Mouse (Mus musculus) embryonic facial prominence, embryonic 13.5 days (tissue): ENCODE measurements around the gene Dppa3. TPM values are rescaled to one million over a fixed set of nuclear protein-coding genes. Genes with fewer than 3 reads are reported as not detected.
"Not testable (repeated sequence)": the region's sequence is repeated elsewhere in the genome, so short reads cannot be mapped to it uniquely, and the experiment has no call there.

Source experiments
- ATAC-seq: fragments of 200-750 bp; cut with Nextera tagmentation; 2 replicates; pipeline ENCODE4 v1.8.0; 2017; ENCODE audit warnings: low read depth; ENCODE audit not compliant: insufficient number of reproducible peaks, insufficient read depth, low FRiP score, low TSS enrichment
- H3K27ac ChIP-seq: fragments of 300-500 bp; sonication (generic); 2 replicates; pipeline ENCODE4 v1.5.1; 2015; ENCODE audit warnings: moderate library complexity, mild to moderate bottlenecking, inconsistent platforms
- H3K27me3 ChIP-seq: fragments of 300-500 bp; sonication (generic); 2 replicates; pipeline ENCODE4 v1.6.1; 2015; ENCODE audit warnings: mild to moderate bottlenecking, inconsistent platforms
- H3K36me3 ChIP-seq: fragments of 300-500 bp; sonication (generic); 2 replicates; pipeline ENCODE4 v1.6.1; 2015; ENCODE audit warnings: mild to moderate bottlenecking, inconsistent platforms
- H3K4me1 ChIP-seq: fragments of 300-500 bp; sonication (generic); 2 replicates; pipeline ENCODE4 v1.6.1; 2015; ENCODE audit warnings: inconsistent platforms
- H3K4me2 ChIP-seq: fragments of 300-500 bp; sonication (generic); 2 replicates; pipeline ENCODE4 v1.6.1; 2015; ENCODE audit warnings: moderate library complexity, mild to moderate bottlenecking, inconsistent platforms
- H3K4me3 ChIP-seq: fragments of 300-500 bp; sonication (generic); 2 replicates; pipeline ENCODE4 v1.5.1; 2015; ENCODE audit warnings: mild to moderate bottlenecking, inconsistent platforms
- H3K9ac ChIP-seq: fragments of 300-500 bp; sonication (generic); 2 replicates; pipeline ENCODE4 v1.6.1; 2015; ENCODE audit warnings: mild to moderate bottlenecking, inconsistent platforms
- H3K9me3 ChIP-seq: fragments of 300-500 bp; sonication (generic); 2 replicates; pipeline ENCODE4 v1.6.1; 2016; ENCODE audit warnings: inconsistent platforms
- WGBS: fragments of 180-500 bp; shearing (Covaris S2); methylation state at CpG from one replicate; pipeline ENCODE4 v1.1.7; 2015; ENCODE audit warnings: mixed read lengths; 5-methylcytosine and 5-hydroxymethylcytosine counted together
- polyA plus RNA-seq: library from polyadenylated mRNA; unstranded; fragments of >200 nt; fragmentation: Nextera tagmentation; extraction: Ambion mirVana; gene quantifications from 2 replicates; pipeline ENCODE4 v1.2.1, GENCODE M21; 2015

Dppa3 gene
- polyA plus RNA-seq, 1 experiment from 2014 or later, result not detected

DNA sequence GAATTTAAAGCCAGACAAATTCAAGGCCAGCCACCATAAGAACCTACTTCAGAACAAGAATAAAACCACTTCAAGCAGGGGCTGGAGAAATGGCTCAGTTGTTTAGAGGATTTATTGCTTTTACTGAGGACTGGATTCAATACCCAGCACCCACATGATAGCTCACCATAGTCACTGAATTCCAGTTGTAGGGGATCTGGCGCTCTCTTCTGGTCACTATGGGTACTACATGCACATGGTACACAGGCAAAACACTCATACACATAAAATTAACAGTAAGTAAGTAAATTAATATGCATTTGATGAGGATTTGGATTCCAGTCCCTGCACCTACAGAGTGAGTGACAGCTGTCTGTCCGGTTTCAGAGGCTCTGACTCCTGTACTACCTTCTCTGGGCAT is 12.2 kb upstream of the Dppa3 start:
- no peaks in the 10 kb centered on the region for H3K36me3 ChIP-seq
- H3K4me1 ChIP-seq, result no peaks in the 10 kb centered on the region
- H3K9me3 ChIP-seq, result no peaks in the 10 kb centered on the region
- H3K4me2 ChIP-seq, result no peak overlapping the region
- no peak overlapping the region for H3K4me3 ChIP-seq
- H3K9ac ChIP-seq, result no peak overlapping the region
- WGBS, result 59% methylated on average over 2 of the region's 2 CpGs
- no peaks in the 10 kb centered on the region for H3K27me3 ChIP-seq
- no peak overlapping the region for H3K27ac ChIP-seq
- no peak for ATAC-seq

GRCm38 (mm10) chr6:122616022-122616421 is 10.2 kb upstream of the Dppa3 start:
- H3K4me2 ChIP-seq, result no peak overlapping the region
- WGBS, result 47% methylated on average over 3 of the region's 3 CpGs
- no peaks in the 10 kb centered on the region for H3K27me3 ChIP-seq
- no peaks in the 10 kb centered on the region for H3K9me3 ChIP-seq
- no peaks in the 10 kb centered on the region for H3K4me1 ChIP-seq
- no peaks in the 10 kb centered on the region for H3K36me3 ChIP-seq
- H3K27ac ChIP-seq, result no peak overlapping the region
- H3K4me3 ChIP-seq, result no peak overlapping the region
- no peak for ATAC-seq
- no peak overlapping the region for H3K9ac ChIP-seq

DNA sequence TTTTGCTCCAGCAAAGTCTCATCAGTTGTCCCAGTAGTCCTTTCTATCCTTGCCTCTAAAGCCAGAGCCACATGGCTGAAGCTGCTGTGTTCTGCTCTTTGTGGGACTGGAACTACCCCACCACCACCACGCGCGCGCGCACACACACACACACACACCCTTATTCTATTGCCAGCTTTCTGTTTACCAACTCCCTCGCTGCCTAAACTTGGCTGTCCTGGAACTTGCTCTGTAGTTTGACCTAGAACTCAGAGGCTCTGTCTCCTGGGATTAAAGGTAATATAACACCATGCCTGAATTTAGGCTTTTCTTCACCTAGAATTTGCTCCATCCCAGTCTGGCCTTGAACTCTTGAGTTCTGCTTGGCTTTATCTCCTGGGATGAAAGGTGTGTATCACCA is 5.1 kb upstream of the Dppa3 start:
- no peak for ATAC-seq
- Histone ChIP-seq H3K9me3 (no peaks in the 10 kb centered on the region), H3K36me3 (no peaks in the 10 kb centered on the region), H3K27me3 (no peaks in the 10 kb centered on the region), H3K4me3 (no peak overlapping the region), H3K9ac (no peak overlapping the region), H3K4me1 (no peaks in the 10 kb centered on the region), H3K27ac (no peak overlapping the region), H3K4me2 (no peak overlapping the region)
- WGBS, result 88% methylated on average over 6 of the region's 6 CpGs

- Histone ChIP-seq H3K9me3 (no peaks in the 10 kb centered on the region), H3K9ac (no peak overlapping the region), H3K4me2 (no peak overlapping the region), H3K27ac (no peak overlapping the region), H3K4me1 (no peaks in the 10 kb centered on the region), H3K27me3 (peaks cover 9% of the 10 kb centered on the region; the same call in 1 of the 2 replicates), H3K4me3 (no peak overlapping the region), H3K36me3 (no peaks in the 10 kb centered on the region)
- no peak for ATAC-seq
- WGBS, result 60% methylated on average over 5 of the region's 5 CpGs
Observed at GRCm38 (mm10) chr6:122624480-122624879, 1.7 kb upstream of the Dppa3 start.

- H3K9ac ChIP-seq, result no peak overlapping the region
- H3K4me1 ChIP-seq, result no peaks in the 10 kb centered on the region
- H3K36me3 ChIP-seq, result no peaks in the 10 kb centered on the region
- ATAC-seq, result no peak
- 76% methylated on average over 4 of the region's 4 CpGs for WGBS
- H3K4me3 ChIP-seq, result no peak overlapping the region
- H3K4me2 ChIP-seq, result no peak overlapping the region
- no peak overlapping the region for H3K27ac ChIP-seq
- peaks cover 9% of the 10 kb centered on the region; the same call in 1 of the 2 replicates for H3K27me3 ChIP-seq
- H3K9me3 ChIP-seq, result no peaks in the 10 kb centered on the region
Observed at GRCm38 (mm10) chr6:122625156-122625555, 1.1 kb upstream of the Dppa3 start.

DNA sequence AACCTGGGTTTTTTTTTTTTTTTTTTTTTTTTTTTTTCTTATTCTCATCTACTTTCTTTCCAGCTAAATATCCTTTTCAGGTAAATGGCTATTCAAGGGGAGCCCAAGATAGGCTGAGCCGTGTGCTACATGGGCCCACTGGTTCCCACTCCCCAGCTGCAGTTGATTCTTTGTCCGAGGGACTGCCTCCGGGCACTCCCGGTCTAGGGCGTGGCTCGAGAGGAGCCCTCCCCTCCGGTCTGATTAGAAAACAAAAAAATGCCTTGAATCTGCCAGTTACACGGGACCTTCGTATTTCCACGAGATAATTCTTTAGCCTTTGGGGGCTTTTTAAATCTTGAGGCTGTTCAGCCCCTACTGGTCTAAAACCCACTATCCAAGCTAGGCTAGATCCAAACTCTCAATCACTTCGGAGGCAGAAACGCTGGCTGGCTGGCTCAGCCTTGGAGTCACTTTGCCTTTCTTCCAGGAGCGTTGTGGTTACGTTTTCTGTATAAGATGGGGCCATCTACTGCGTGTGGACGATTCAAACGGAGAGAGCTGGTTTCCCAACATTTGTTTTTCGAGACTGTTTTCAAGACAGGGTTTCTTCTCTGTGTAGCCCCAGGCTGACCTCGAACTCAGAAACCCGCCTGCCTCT is 1.4 kb downstream of the Dppa3 start:
- Histone ChIP-seq H3K4me3 (no peak overlapping the region), H3K27ac (no peak overlapping the region), H3K4me2 (peak overlapping the region; percentile 31; the same call in 1 of the 2 replicates), H3K9ac (no peak overlapping the region), H3K27me3 (peaks cover 9% of the 10 kb centered on the region; the same call in 1 of the 2 replicates), H3K9me3 (no peaks in the 10 kb centered on the region), H3K4me1 (no peaks in the 10 kb centered on the region), H3K36me3 (no peaks in the 10 kb centered on the region)
- WGBS, result 35% methylated on average over 20 of the region's 20 CpGs
- no peak for ATAC-seq

GRCm38 (mm10) chr6:122633411-122633810 is 7.2 kb downstream of the Dppa3 start:
- WGBS, result 59% methylated on average over 9 of the region's 9 CpGs
- H3K27me3 ChIP-seq, result no peaks in the 10 kb centered on the region
- ATAC-seq, result no peak
- H3K9me3 ChIP-seq, result no peaks in the 10 kb centered on the region
- H3K4me3 ChIP-seq, result no peak overlapping the region
- no peaks in the 10 kb centered on the region for H3K36me3 ChIP-seq
- no peak overlapping the region for H3K9ac ChIP-seq
- H3K4me2 ChIP-seq, result no peak overlapping the region
- no peak overlapping the region for H3K27ac ChIP-seq
- H3K4me1 ChIP-seq, result no peaks in the 10 kb centered on the region

GRCm38 (mm10) chr6:122635315-122635714 is 9.1 kb downstream of the Dppa3 start:
- 85% methylated on average over 7 of the region's 7 CpGs for WGBS
- ATAC-seq, result no peak

DNA sequence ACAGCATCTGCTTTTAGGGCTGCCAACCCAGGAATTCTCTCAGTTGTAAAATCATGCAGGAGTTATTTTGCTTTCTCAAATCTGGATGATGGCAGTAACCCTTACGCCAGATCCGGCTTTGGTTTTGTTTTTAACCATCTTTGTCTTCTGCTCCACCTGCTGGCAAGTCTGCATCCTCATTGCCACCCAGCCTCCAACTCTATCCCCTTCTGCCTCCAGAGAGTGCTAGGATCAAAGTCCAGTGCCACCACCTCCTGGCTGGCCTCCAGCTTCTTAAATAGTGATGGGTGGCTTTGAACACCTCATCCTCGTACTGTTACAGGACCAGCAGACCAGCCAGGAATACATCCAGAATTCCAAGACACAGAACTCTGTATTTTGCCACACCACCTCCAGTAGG is 10.5 kb downstream of the Dppa3 start:
- no peaks in the 10 kb centered on the region for H3K27me3 ChIP-seq
- H3K4me3 ChIP-seq, result no peak overlapping the region
- no peaks in the 10 kb centered on the region for H3K9me3 ChIP-seq
- no peaks in the 10 kb centered on the region for H3K4me1 ChIP-seq
- H3K27ac ChIP-seq, result no peak overlapping the region
- no peak for ATAC-seq
- WGBS, result 70% methylated on average over 3 of the region's 3 CpGs
- no peaks in the 10 kb centered on the region for H3K36me3 ChIP-seq
- no peak overlapping the region for H3K9ac ChIP-seq
- no peak overlapping the region for H3K4me2 ChIP-seq

More at GRCm38 (mm10) chr6:122635315-122635714, 9.1 kb downstream of the Dppa3 start:
- Histone ChIP-seq H3K4me3 (no peak overlapping the region), H3K27ac (no peak overlapping the region), H3K36me3 (no peaks in the 10 kb centered on the region), H3K9me3 (no peaks in the 10 kb centered on the region), H3K27me3 (no peaks in the 10 kb centered on the region), H3K4me2 (no peak overlapping the region), H3K9ac (no peak overlapping the region), H3K4me1 (no peaks in the 10 kb centered on the region)

DNA sequence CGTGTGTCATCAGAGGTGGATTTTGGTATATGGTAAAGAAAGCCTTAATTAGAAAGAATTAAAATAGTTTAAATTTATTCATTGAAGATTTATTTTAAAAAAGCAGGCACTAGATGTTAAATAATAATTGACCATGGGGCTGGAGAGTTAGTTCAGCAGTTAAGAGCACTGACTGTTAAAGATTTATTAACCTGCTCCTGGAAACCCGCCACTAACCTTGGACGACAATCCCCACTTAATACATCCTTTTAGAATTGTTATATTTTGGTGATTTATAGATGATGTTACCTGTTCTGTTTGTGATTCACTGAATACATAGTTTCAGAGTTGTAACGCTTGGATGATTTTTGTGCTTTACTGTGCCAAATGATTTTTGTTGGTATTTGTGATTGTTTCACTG is 11.4 kb downstream of the Dppa3 start:
- WGBS, result 86% methylated on average over 4 of the region's 4 CpGs
- H3K4me2 ChIP-seq, H3K9me3 ChIP-seq, H3K4me1 ChIP-seq, ATAC-seq, H3K27ac ChIP-seq, H3K36me3 ChIP-seq, H3K27me3 ChIP-seq, H3K9ac ChIP-seq, H3K4me3 ChIP-seq: not testable (repeated sequence)

DNA sequence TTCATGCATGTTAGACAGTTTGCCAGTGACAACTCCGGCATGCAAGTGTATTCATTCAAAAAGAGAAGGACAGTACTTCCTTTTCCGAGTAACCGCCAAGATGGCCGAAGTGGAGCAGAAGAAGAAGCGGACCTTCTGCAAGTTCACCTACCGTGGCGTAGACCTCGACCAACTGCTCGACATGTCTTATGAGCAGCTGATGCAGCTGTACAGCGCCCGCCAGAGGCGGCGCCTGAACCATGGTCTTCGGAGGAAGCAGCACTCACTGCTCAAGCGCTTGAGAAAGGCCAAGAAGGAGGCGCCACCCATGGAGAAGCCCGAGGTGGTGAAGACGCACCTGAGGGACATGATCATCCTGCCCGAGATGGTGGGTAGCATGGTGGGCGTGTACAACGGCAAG is 18.0 kb downstream of the Dppa3 start:
- not testable (repeated sequence) for H3K27ac ChIP-seq, H3K4me1 ChIP-seq, H3K27me3 ChIP-seq, ATAC-seq, H3K9me3 ChIP-seq, H3K36me3 ChIP-seq, H3K4me2 ChIP-seq, H3K4me3 ChIP-seq, H3K9ac ChIP-seq
- 94% methylated on average over 21 of the region's 21 CpGs for WGBS

- H3K4me3 ChIP-seq, result no peak overlapping the region
- H3K4me2 ChIP-seq, result no peak overlapping the region
- no peaks in the 10 kb centered on the region for H3K4me1 ChIP-seq
- no peak overlapping the region for H3K9ac ChIP-seq
- H3K27ac ChIP-seq, result no peak overlapping the region
- H3K27me3 ChIP-seq, result no peaks in the 10 kb centered on the region
- 71% methylated on average over 3 of the region's 3 CpGs for WGBS
- H3K9me3 ChIP-seq, result peaks cover 5% of the 10 kb centered on the region; the same call in 1 of the 2 replicates
- H3K36me3 ChIP-seq, result no peaks in the 10 kb centered on the region
- no peak for ATAC-seq
Observed at GRCm38 (mm10) chr6:122649903-122650302, 23.7 kb downstream of the Dppa3 start.
